Mouse (Mus musculus) hindbrain, embryonic 14.5 days (tissue): ENCODE data around the gene Cntnap2. TPM values are rescaled to one million over a fixed set of nuclear protein-coding genes. Genes with fewer than 3 reads are reported as not detected.

Experiments
- ATAC-seq: fragments of 200-750 bp; cut with Nextera tagmentation; 2 replicates; pipeline ENCODE4 v1.8.0; 2017; ENCODE audit warnings: moderate number of reproducible peaks, mild to moderate bottlenecking, moderate TSS enrichment, moderate library complexity; ENCODE audit not compliant: low FRiP score
- DNase-seq: peaks from one replicate; pipeline ENCODE4 v3.0.0-alpha.2; 2015; ENCODE audit warnings: low spot score
- H3K27ac ChIP-seq: fragments of 300-500 bp; sonication (generic); 2 replicates; pipeline ENCODE4 v1.5.1; 2014; ENCODE audit warnings: mild to moderate bottlenecking, moderate library complexity
- H3K27me3 ChIP-seq: fragments of 300-500 bp; sonication (generic); 2 replicates; pipeline ENCODE4 v1.6.1; 2014; ENCODE audit warnings: mild to moderate bottlenecking, low read length, mixed read lengths; ENCODE audit not compliant: control insufficient read depth, insufficient read depth
- H3K36me3 ChIP-seq: fragments of 300-500 bp; sonication (generic); replicated peaks from 2 replicates; pipeline ENCODE4 v1.6.1; 2014; ENCODE audit not compliant: control insufficient read depth, insufficient read depth
- H3K4me1 ChIP-seq: fragments of 300-500 bp; sonication (generic); replicated peaks from 2 replicates; pipeline ENCODE4 v1.6.1; 2014; ENCODE audit warnings: antibody characterized with exemption, low read length, mixed read lengths; ENCODE audit not compliant: control insufficient read depth, insufficient read depth
- H3K4me2 ChIP-seq: fragments of 300-500 bp; sonication (generic); replicated peaks from 2 replicates; pipeline ENCODE4 v1.6.1; 2014; ENCODE audit warnings: mild to moderate bottlenecking, moderate library complexity
- H3K4me3 ChIP-seq: fragments of 300-500 bp; sonication (generic); replicated peaks from 2 replicates; pipeline ENCODE4 v1.5.1; 2014; ENCODE audit warnings: mild to moderate bottlenecking, low read length
- H3K9ac ChIP-seq: fragments of 300-500 bp; sonication (generic); 2 replicates; pipeline ENCODE4 v1.6.1; 2014
- H3K9me3 ChIP-seq: fragments of 300-500 bp; sonication (generic); 2 replicates; pipeline ENCODE4 v1.6.1; 2016; ENCODE audit warnings: low read length; ENCODE audit not compliant: control insufficient read depth
- WGBS: fragments of 180-500 bp; shearing (Covaris S2); extraction: QIAGEN DNeasy Blood & Tissue Kit; methylation state at CpG from one replicate; pipeline ENCODE4 v1.1.7; 2014; 5-methylcytosine and 5-hydroxymethylcytosine counted together
- polyA plus RNA-seq: library from polyadenylated mRNA; unstranded; fragments of >200 nt; fragmentation: Nextera tagmentation; extraction: Ambion mirVana; gene quantifications from 2 replicates; pipeline ENCODE4 v1.2.1, GENCODE M21; 2014

Cntnap2 gene
- polyA plus RNA-seq, 1 experiment from 2014 or later: 46.6 TPM

DNA sequence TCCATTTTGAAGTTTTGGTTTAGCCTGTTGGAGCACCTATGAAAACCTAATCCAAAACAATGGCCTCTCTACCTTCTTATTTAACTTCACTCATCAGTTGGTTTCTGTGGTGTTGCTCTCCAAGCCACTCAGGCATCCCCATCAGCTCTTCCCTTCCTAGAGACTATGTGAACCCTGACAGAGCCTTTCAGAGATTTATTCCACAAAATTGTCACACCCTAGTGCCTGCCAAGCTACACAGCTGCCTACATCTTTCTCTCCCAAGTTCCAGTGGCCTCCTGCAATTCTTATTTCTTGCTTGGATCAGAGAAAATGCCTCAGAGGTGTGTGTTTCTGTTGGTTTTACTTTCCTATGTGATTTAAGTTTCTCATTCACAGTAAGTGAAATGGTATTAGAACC is 1674.6 kb downstream of the Cntnap2 start:
- no peak for DNase-seq
- H3K4me2 ChIP-seq: no peak overlapping the region
- no peaks in the 10 kb centered on the region for H3K27me3 ChIP-seq
- no peak overlapping the region for H3K27ac ChIP-seq
- no peaks in the 10 kb centered on the region for H3K4me1 ChIP-seq
- H3K9ac ChIP-seq: no peak overlapping the region
- no peaks in the 10 kb centered on the region for H3K36me3 ChIP-seq
- ATAC-seq: no peak
- no peaks in the 10 kb centered on the region for H3K9me3 ChIP-seq
- no peak overlapping the region for H3K4me3 ChIP-seq

DNA sequence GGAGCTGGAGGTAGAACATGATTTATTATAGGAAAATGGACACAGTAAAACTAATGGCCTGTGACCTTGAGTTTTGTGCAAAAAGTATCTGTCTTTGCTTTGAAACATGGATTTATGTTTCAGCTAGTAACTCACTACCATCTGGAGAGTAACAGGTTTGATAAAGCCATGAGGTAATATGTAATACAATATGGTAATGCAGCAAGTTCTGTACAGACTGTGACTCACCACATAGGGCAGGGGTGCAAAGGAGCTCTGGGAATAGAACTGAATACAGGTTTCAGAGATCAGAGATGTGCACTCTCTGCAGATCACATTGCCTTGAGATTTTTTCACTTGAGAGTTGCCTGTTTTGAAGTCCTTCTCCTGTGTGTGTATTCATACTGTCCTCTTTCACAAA is 1689.3 kb downstream of the Cntnap2 start:
- H3K9ac ChIP-seq: no peak overlapping the region
- H3K27me3 ChIP-seq: no peaks in the 10 kb centered on the region
- H3K9me3 ChIP-seq: no peaks in the 10 kb centered on the region
- H3K4me2 ChIP-seq: no peak overlapping the region
- DNase-seq (no peak), ATAC-seq (no peak)
- H3K4me3 ChIP-seq: no peak overlapping the region
- no peaks in the 10 kb centered on the region for H3K4me1 ChIP-seq
- no peaks in the 10 kb centered on the region for H3K36me3 ChIP-seq
- H3K27ac ChIP-seq: no peak overlapping the region

DNA sequence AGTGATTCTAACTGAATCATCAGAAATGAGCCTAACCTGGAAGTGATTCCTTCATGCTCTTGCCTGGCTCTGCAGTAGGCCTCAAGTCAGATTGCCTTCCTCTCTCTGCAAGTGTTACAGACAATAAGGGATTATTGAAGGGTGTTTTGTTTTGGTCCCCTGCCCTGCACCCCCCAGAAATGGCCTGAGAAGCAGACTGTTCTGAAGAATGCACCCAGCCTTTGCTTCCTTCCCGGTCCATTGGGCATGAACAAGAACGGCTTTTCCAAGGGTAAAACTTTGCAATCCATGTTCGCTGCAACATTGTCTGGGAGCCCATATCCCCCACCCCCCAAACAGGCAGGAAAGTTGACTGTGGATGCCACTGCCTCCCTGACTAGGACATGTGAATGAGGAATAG is 1704.3 kb downstream of the Cntnap2 start:
- WGBS: 21% methylated on average over 3 of the region's 3 CpGs

DNA sequence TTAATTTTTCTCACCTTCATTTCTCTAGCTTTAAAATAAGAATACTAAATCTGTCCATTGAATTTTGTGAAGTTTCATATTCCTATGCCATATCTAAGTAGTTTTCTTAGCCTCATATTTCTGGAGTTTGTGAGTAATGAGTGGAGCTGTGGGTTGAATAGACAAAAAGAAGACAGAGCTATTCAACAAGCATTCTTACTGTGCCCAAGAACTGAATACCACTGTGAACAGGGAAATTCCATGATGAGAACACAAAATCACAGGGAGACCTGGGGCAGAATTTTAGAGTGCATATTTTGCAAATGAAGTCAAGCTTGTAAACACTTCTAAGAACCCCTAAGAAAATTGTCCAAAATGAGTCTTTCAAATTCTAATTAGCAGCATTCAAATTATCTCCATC is 1715.4 kb downstream of the Cntnap2 start:
- DNase-seq (no peak), ATAC-seq (no peak)
- Histone ChIP-seq H3K27ac (no peak overlapping the region), H3K9ac (no peak overlapping the region), H3K4me2 (no peak overlapping the region), H3K27me3 (no peaks in the 10 kb centered on the region), H3K4me1 (no peaks in the 10 kb centered on the region), H3K9me3 (no peaks in the 10 kb centered on the region), H3K4me3 (no peak overlapping the region), H3K36me3 (no peaks in the 10 kb centered on the region)

More for the DNA sequence above, 1704.3 kb downstream of the Cntnap2 start:
- DNase-seq: no peak
- H3K4me3 ChIP-seq: no peak overlapping the region
- H3K9ac ChIP-seq: no peak overlapping the region
- H3K4me1 ChIP-seq: no peaks in the 10 kb centered on the region
- ATAC-seq: no peak
- no peak overlapping the region for H3K27ac ChIP-seq
- no peaks in the 10 kb centered on the region for H3K36me3 ChIP-seq
- H3K27me3 ChIP-seq: no peaks in the 10 kb centered on the region
- no peaks in the 10 kb centered on the region for H3K9me3 ChIP-seq
- H3K4me2 ChIP-seq: no peak overlapping the region

DNA sequence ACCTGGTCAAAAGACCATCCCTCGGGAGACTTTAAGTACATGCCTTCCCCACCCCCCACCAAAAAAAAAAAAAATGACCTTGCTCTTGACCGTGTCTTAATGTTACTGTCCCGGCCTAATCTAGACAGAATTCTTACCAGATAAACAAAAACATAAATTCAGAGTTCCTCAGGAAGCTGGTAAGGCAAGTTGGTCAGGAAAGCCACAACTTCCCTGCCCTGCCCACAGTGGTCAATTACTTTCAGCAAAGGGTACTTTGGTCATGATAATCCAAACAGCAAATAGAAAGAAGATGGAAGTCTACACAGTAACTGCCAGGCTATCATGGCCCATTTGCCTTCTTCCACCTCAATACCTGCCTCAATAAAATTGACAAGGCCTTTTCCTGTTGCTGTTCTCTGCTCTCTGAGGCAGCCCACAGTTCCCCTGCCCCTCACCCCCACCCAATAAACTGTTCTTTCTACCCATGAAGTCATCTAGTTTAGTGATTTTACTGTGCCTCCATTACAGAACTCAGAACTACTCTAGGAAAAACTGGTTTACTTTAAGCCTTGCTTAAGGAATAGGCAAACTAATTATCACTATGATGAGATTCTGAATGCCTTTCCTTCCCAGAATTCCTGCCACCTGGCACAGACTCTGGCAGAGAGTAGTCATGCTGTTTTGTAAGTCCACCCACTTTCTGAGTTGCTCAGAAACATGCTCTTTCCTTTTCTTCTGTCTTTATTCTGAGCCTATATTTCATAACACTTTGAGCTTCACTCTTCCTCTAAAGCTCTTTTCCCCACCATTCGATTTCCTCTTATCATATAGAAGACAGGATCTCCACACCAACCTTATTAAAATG is 1743.3 kb downstream of the Cntnap2 start:
- Histone ChIP-seq H3K4me1 (no peaks in the 10 kb centered on the region), H3K4me3 (no peak overlapping the region), H3K9ac (no peak overlapping the region), H3K27me3 (no peaks in the 10 kb centered on the region), H3K4me2 (no peak overlapping the region), H3K27ac (no peak overlapping the region), H3K9me3 (no peaks in the 10 kb centered on the region), H3K36me3 (no peaks in the 10 kb centered on the region)
- DNase-seq: no peak
- no peak for ATAC-seq
- 90% methylated on average over 4 of the region's 4 CpGs for WGBS

DNA sequence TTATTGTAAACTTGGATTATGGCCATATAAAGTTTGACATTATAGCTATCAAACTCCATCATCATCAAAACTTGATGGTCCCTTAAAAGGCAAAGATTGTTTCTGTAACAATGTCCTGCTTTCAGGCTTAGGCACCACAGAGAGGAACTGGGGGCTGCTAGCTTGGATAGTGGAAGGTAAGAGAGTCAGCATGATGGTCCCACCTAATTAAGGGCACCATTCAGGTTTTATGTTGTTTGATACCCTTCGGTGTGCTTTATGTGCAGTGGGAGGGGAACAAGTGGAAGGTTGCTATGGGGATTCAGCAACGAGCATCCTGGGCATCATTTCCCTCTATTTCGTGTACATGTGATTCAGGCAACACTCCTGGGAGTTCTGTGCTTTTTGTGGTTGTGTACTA is 1797.5 kb downstream of the Cntnap2 start:
- H3K4me1 ChIP-seq: no peaks in the 10 kb centered on the region
- no peak overlapping the region for H3K27ac ChIP-seq
- no peaks in the 10 kb centered on the region for H3K36me3 ChIP-seq
- ATAC-seq (no peak), DNase-seq (no peak)
- H3K27me3 ChIP-seq: no peaks in the 10 kb centered on the region
- H3K9ac ChIP-seq: no peak overlapping the region
- no peak overlapping the region for H3K4me3 ChIP-seq
- 80% methylated on average over 3 of the region's 3 CpGs for WGBS
- H3K9me3 ChIP-seq: no peaks in the 10 kb centered on the region
- no peak overlapping the region for H3K4me2 ChIP-seq

DNA sequence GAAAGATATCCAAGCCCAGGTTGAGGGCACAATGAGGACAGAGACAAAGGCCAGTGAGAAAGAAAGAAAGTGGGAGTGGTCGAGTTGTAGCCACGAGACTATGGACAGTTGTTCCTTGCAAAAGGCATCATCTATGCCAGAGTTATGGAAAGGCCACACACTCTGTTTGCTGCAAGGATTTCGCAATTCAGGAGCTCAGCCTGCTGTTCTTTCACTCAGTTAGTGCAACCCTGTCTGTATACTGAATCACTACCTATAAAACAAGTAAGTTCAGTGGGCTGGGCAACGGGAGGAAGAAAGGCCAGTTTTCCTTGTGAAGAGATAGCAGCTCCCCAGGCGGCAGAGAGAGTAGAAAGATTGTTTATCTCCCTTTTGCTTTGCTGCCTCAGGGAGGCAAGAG is 1801.9 kb downstream of the Cntnap2 start:
- no peaks in the 10 kb centered on the region for H3K36me3 ChIP-seq
- no peaks in the 10 kb centered on the region for H3K4me1 ChIP-seq
- H3K4me2 ChIP-seq: no peak overlapping the region
- no peaks in the 10 kb centered on the region for H3K9me3 ChIP-seq
- DNase-seq: no peak
- no peaks in the 10 kb centered on the region for H3K27me3 ChIP-seq
- H3K9ac ChIP-seq: no peak overlapping the region
- ATAC-seq: no peak
- H3K4me3 ChIP-seq: no peak overlapping the region
- WGBS: 6% methylated on average over 5 of the region's 5 CpGs
- H3K27ac ChIP-seq: peak overlapping the region; percentile 35; the same call in 1 of the 2 replicates

DNA sequence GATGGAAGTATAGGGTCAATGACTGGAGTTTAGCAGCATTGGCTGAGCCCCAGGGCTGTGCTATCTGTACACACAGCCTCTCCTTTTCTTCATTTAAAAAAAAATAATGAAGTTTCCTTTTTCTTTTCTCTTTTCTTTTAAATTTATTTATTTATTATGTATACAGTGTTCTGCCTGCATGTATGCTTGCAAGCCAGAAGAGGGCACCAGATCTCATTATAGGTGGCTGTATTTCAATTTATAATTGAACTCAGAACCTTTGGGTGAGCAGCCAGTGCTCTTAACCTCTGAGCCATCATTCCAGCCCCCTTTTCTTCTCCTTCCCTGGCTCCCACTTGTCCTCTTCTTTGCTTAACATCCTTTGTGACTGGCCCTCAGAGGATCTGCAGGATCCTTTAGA is 1807.2 kb downstream of the Cntnap2 start:
- DNase-seq (no peak), ATAC-seq (no peak)
- H3K4me3 ChIP-seq: no peak overlapping the region
- H3K4me1 ChIP-seq: no peaks in the 10 kb centered on the region
- H3K4me2 ChIP-seq: no peak overlapping the region
- H3K9ac ChIP-seq: no peak overlapping the region
- no peaks in the 10 kb centered on the region for H3K36me3 ChIP-seq
- H3K9me3 ChIP-seq: no peaks in the 10 kb centered on the region
- H3K27me3 ChIP-seq: no peaks in the 10 kb centered on the region
- no peak overlapping the region for H3K27ac ChIP-seq

DNA sequence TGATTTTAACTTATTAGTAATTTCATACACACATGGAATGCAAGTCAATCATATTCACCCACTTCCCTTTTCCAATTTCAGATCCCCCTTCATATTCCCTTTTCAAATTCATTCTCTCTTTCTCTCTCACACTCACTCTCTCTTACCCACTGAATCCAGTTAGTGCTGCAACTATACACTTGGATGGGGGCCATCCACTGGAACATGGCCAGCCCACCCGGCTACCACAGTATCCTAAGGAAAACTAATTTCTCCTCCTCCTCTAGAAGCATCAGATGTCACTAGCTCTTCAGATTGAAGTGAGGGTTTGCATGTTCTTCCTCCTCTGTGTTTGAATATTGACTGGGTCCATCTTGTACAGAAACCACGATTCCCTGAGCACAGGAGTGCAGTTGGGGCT is 1827.1 kb downstream of the Cntnap2 start:
- 0 out of 2 replicates have a peak, but pooled peaks cover 3% of the 10 kb centered on the region for H3K4me1 ChIP-seq
- H3K4me3 ChIP-seq: no peak overlapping the region
- H3K27me3 ChIP-seq: no peaks in the 10 kb centered on the region
- no peak for ATAC-seq
- no peaks in the 10 kb centered on the region for H3K9me3 ChIP-seq
- H3K36me3 ChIP-seq: no peaks in the 10 kb centered on the region
- DNase-seq: no peak
- 70% methylated on average over 2 of the region's 2 CpGs for WGBS
- no peak overlapping the region for H3K27ac ChIP-seq
- no peak overlapping the region for H3K9ac ChIP-seq
- no peak overlapping the region for H3K4me2 ChIP-seq

DNA sequence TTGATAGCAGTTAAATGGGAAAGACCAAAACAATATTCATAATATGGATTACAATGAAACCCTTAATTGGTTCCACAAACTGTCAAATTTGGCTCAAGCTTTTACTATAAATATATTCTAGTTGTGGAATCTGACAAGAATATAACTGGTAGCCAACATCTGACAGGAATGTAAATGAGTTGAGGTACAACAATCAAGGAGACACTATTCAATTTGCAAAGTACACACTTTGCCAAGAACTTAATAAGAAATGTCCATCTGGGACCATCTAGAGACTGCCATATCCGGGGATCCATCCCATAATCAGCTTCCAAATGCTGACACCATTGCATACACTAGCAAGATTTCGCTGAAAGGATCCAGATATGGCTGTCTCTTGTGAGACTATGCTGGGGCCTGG is 1850.0 kb downstream of the Cntnap2 start:
- WGBS: 74% methylated on average over 2 of the region's 2 CpGs
- H3K4me2 ChIP-seq: no peak overlapping the region
- ATAC-seq (no peak), DNase-seq (no peak)
- H3K36me3 ChIP-seq: no peaks in the 10 kb centered on the region
- H3K9ac ChIP-seq: no peak overlapping the region
- H3K4me1 ChIP-seq: no peaks in the 10 kb centered on the region
- H3K9me3 ChIP-seq: no peaks in the 10 kb centered on the region
- no peaks in the 10 kb centered on the region for H3K27me3 ChIP-seq
- H3K4me3 ChIP-seq: no peak overlapping the region
- no peak overlapping the region for H3K27ac ChIP-seq
